Mouse (Mus musculus): ENCODE measurements around the gene B3galt4. TPM values are rescaled to one million over a fixed set of nuclear protein-coding genes. Genes with fewer than 3 reads are reported as not detected.

The B3galt4 gene
- total RNA-seq, 1 experiment = 10.3 TPM

DNA sequence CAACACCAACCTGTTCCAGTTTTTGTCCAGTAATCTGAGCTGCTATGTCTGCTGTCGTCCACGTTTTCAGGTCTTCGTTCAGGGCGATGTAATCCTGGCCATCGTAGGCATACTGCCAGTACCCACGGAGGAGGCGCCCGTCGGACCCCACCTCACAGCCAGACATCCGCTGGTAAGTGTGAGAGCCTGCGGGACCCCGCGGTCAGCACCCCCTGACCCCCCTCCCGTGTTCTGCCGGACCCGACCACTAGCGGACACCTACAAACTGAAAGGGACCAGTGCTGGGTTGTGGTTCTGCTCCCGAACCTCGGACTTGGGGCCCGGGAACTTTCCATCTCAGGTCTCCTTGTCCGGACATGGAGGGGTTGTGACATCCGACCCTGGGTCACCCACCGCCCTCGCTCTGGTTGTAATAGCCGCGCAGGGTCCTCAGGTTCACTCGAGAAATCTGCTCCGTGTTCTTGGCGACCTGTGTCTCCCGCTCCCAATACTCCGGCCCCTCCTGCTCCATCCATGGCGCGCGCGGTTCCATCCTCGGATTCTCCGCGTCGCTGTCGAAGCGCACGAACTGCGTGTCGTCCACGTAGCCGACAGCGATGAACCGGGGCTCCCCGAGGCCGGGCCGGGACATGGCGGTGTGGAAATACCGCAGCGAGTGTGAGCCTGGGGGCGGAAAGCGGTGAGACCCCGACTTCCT lies 26.7 kb upstream of the B3galt4 start:
- H3K36me3 ChIP-seq (ENCODE audit: control insufficient read depth, insufficient read depth, low read length, poor library complexity, severe bottlenecking) = no peaks in the 10 kb centered on the region; the same call in 1 of the 2 replicates
- peak overlapping the region; percentile 72 for H3K9ac ChIP-seq (ENCODE audit: insufficient read depth, low read depth, low read length, poor library complexity, severe bottlenecking)
- peaks cover 5 to 13% of the 10 kb centered on the region in 2 experiments; a peak in 3 of 4 replicates for H3K4me1 ChIP-seq (ENCODE audit: control insufficient read depth in 2 of 2, insufficient read depth in 2 of 2, low read length in 2 of 2, poor library complexity in 1 of 2)
- DNase-seq (ENCODE audit: low read depth, low spot score) = no peak
- no peak overlapping the region for H3K27ac ChIP-seq (ENCODE audit: insufficient read depth, low read depth, low read length, poor library complexity, severe bottlenecking)
- H3K9me3 ChIP-seq (ENCODE audit: control insufficient read depth, insufficient read depth, low read depth, low read length) = no peaks in the 10 kb centered on the region
- in situ Hi-C loops (cut with MboI; ENCODE audit: low sequenced_read_pairs in 2 of 2, unreplicated experiment in 2 of 2) = no loop called here
- H3K4me3 ChIP-seq (ENCODE audit: insufficient read depth in 1 of 2, low read depth in 1 of 2, low read length in 2 of 2, poor library complexity in 1 of 2, severe bottlenecking in 1 of 2) = peak overlapping the region; percentile 80 to 83
- no peak for TF ChIP-seq ZNF384 (IDR thresholded peaks at IDR 0.05; ENCODE audit: low read depth, low read length)
- no peak for TF ChIP-seq ZC3H11A (IDR thresholded peaks at IDR 0.05; ENCODE audit: borderline replicate concordance, low read depth, low read length)
- no peak for TF ChIP-seq CHD2 (IDR thresholded peaks at IDR 0.05; ENCODE audit: low read depth, low read length)
- TF ChIP-seq MAFK (IDR thresholded peaks at IDR 0.05; ENCODE audit: insufficient read depth, low read depth, low read length) = no peak
- TF ChIP-seq HCFC1 (IDR thresholded peaks at IDR 0.05; ENCODE audit: borderline replicate concordance, insufficient read depth, low read length) = no peak

DNA sequence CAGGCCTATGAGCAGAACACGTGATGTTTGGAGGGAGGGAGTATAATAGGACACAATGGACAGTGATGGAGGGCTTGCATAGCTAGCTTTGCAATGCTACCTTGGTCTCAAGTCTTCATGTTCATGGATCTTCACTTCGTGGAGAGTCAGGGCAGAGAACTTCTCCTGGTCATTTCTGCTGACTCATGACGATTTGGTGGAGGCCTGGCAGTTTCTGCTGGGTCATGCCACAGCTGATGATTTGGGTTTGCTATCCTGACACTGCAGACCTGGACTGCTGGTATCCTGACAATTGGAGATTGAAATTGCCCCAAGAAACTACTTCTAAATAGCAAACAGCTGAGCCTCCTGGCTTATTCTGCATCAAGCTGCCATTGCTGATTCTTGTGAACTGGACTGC lies 22.3 kb upstream of the B3galt4 start:
- H3K9me3 ChIP-seq (ENCODE audit: control insufficient read depth, insufficient read depth, low read depth, low read length) = no peaks in the 10 kb centered on the region
- TF ChIP-seq MAFK (IDR thresholded peaks at IDR 0.05; ENCODE audit: insufficient read depth, low read depth, low read length) = peak; percentile 77
- TF ChIP-seq CHD2 (IDR thresholded peaks at IDR 0.05; ENCODE audit: low read depth, low read length) = no peak
- H3K4me3 ChIP-seq (ENCODE audit: insufficient read depth in 1 of 2, low read depth in 1 of 2, low read length in 2 of 2, poor library complexity in 1 of 2, severe bottlenecking in 1 of 2) = no peak overlapping the region
- no peaks in the 10 kb centered on the region; the same call in 1 of the 2 replicates for H3K36me3 ChIP-seq (ENCODE audit: control insufficient read depth, insufficient read depth, low read length, poor library complexity, severe bottlenecking)
- no peaks in the 10 kb centered on the region; a peak in 1 of 4 replicates for H3K4me1 ChIP-seq (ENCODE audit: control insufficient read depth in 2 of 2, insufficient read depth in 2 of 2, low read length in 2 of 2, poor library complexity in 1 of 2)
- no peak for DNase-seq (ENCODE audit: low read depth, low spot score)
- no peak overlapping the region for H3K9ac ChIP-seq (ENCODE audit: insufficient read depth, low read depth, low read length, poor library complexity, severe bottlenecking)
- no peak overlapping the region for H3K27ac ChIP-seq (ENCODE audit: insufficient read depth, low read depth, low read length, poor library complexity, severe bottlenecking)
- in situ Hi-C loops (cut with MboI; ENCODE audit: low sequenced_read_pairs in 2 of 2, unreplicated experiment in 2 of 2) = no loop called here

DNA sequence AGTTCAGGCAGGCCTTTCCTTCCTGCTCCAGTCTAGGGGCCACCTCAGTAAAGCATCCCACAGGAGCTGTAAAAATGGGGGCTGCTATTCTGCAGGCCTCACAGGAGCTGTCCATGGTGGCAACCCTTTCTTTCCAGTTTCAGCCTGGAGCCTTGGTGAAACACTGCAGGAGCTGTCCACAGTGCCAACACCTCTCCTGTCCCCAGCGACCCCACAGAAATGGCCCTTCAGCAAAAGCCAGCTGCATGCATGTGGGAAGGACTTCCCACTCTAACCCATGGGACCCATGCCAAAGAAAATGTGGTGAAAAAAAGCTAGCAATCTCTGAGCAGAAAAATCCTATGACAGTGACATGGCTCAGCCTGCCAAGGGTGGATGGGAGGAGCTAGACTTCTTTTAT lies 21.4 kb upstream of the B3galt4 start:
- no peak for DNase-seq (ENCODE audit: low read depth, low spot score)
- TF ChIP-seq CHD2 (IDR thresholded peaks at IDR 0.05; ENCODE audit: low read depth, low read length) = no peak
- TF ChIP-seq HCFC1 (IDR thresholded peaks at IDR 0.05; ENCODE audit: borderline replicate concordance, insufficient read depth, low read length) = no peak
- TF ChIP-seq MAFK (IDR thresholded peaks at IDR 0.05; ENCODE audit: insufficient read depth, low read depth, low read length) = no peak
- no peak for TF ChIP-seq ZNF384 (IDR thresholded peaks at IDR 0.05; ENCODE audit: low read depth, low read length)
- no peak for TF ChIP-seq ZC3H11A (IDR thresholded peaks at IDR 0.05; ENCODE audit: borderline replicate concordance, low read depth, low read length)
- in situ Hi-C loops (cut with MboI; ENCODE audit: low sequenced_read_pairs in 2 of 2, unreplicated experiment in 2 of 2) = no loop called here

GRCm38 (mm10) chr17:33969394-33969793 lies 18.1 kb upstream of the B3galt4 start:
- H3K9ac ChIP-seq (ENCODE audit: insufficient read depth, low read depth, low read length, poor library complexity, severe bottlenecking) = no peak overlapping the region
- no peak overlapping the region for H3K27ac ChIP-seq (ENCODE audit: insufficient read depth, low read depth, low read length, poor library complexity, severe bottlenecking)
- no peak for DNase-seq (ENCODE audit: low read depth, low spot score)
- H3K36me3 ChIP-seq (ENCODE audit: control insufficient read depth, insufficient read depth, low read length, poor library complexity, severe bottlenecking) = peaks cover 13% of the 10 kb centered on the region; the same call in 1 of the 2 replicates
- no peaks in the 10 kb centered on the region for H3K9me3 ChIP-seq (ENCODE audit: control insufficient read depth, insufficient read depth, low read depth, low read length)
- no peaks in the 10 kb centered on the region for H3K4me1 ChIP-seq (ENCODE audit: control insufficient read depth in 2 of 2, insufficient read depth in 2 of 2, low read length in 2 of 2, poor library complexity in 1 of 2)
- no peak for TF ChIP-seq ZC3H11A (IDR thresholded peaks at IDR 0.05; ENCODE audit: borderline replicate concordance, low read depth, low read length)
- no peak for TF ChIP-seq MAFK (IDR thresholded peaks at IDR 0.05; ENCODE audit: insufficient read depth, low read depth, low read length)
- no peak for TF ChIP-seq ZNF384 (IDR thresholded peaks at IDR 0.05; ENCODE audit: low read depth, low read length)
- no peak for TF ChIP-seq CHD2 (IDR thresholded peaks at IDR 0.05; ENCODE audit: low read depth, low read length)
- no peak for TF ChIP-seq HCFC1 (IDR thresholded peaks at IDR 0.05; ENCODE audit: borderline replicate concordance, insufficient read depth, low read length)
- in situ Hi-C loops (cut with MboI; ENCODE audit: low sequenced_read_pairs in 2 of 2, unreplicated experiment in 2 of 2) = no loop called here
- H3K4me3 ChIP-seq (ENCODE audit: insufficient read depth in 1 of 2, low read depth in 1 of 2, low read length in 2 of 2, poor library complexity in 1 of 2, severe bottlenecking in 1 of 2) = no peak overlapping the region

More for the DNA sequence above, 21.4 kb upstream of the B3galt4 start:
- no peak overlapping the region for H3K27ac ChIP-seq (ENCODE audit: insufficient read depth, low read depth, low read length, poor library complexity, severe bottlenecking)
- H3K36me3 ChIP-seq (ENCODE audit: control insufficient read depth, insufficient read depth, low read length, poor library complexity, severe bottlenecking) = no peaks in the 10 kb centered on the region; the same call in 1 of the 2 replicates
- no peak overlapping the region for H3K4me3 ChIP-seq (ENCODE audit: insufficient read depth in 1 of 2, low read depth in 1 of 2, low read length in 2 of 2, poor library complexity in 1 of 2, severe bottlenecking in 1 of 2)
- no peaks in the 10 kb centered on the region; a peak in 1 of 4 replicates for H3K4me1 ChIP-seq (ENCODE audit: control insufficient read depth in 2 of 2, insufficient read depth in 2 of 2, low read length in 2 of 2, poor library complexity in 1 of 2)
- no peaks in the 10 kb centered on the region for H3K9me3 ChIP-seq (ENCODE audit: control insufficient read depth, insufficient read depth, low read depth, low read length)
- H3K9ac ChIP-seq (ENCODE audit: insufficient read depth, low read depth, low read length, poor library complexity, severe bottlenecking) = no peak overlapping the region

Measured in ES-E14 (cell line).